Mouse (Mus musculus) megakaryocyte, embryonic 14.5 days (primary cell): ENCODE measurements around the gene Myo1d.

Experiments used
- FLI1 ChIP-seq: IDR thresholded peaks from 2 replicates; pipeline ENCODE4 v1.6.1; 2012; ENCODE audit warnings: low read length, inconsistent platforms, mixed read lengths
- GATA1 ChIP-seq: IDR thresholded peaks from 3 replicates; pipeline ENCODE4 v1.6.1; 2012; ENCODE audit warnings: mixed read lengths, low read length, inconsistent platforms, borderline replicate concordance

DNA sequence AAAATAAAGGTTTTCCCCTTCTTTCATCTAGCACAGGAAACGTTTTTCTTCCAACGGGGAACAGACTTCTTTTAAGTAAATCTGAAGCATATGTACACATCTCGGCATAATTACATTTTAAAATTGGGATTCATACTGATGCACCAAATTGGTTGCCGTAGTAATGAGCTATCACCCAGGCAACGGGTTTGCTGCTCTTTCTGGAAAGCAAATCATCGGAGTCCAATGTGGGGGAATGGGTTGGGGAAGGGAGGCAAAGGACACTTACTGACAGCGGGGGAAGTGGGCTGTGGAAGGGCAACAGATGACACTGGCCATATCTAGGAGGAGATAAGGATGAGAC lies 156.8 kb downstream of the Myo1d start:
- TF ChIP-seq GATA1 (no peak), FLI1 (no peak)
